Mouse (Mus musculus) hindbrain, embryonic 16.5 days (tissue): ENCODE results near the gene Syngr4. TPM values are rescaled to one million over a fixed set of nuclear protein-coding genes. Genes with fewer than 3 reads are reported as not detected.
A peak's percentile ranks its signal among the peaks of the same experiment; 100 is the strongest.

Experiments used
- ATAC-seq: fragments of 200-750 bp; cut with Nextera tagmentation; 2 replicates; pipeline ENCODE4 v1.8.0; 2017; ENCODE audit warnings: moderate TSS enrichment, moderate library complexity
- H3K27ac ChIP-seq: fragments of 300-500 bp; sonication (generic); 2 replicates; pipeline ENCODE4 v1.5.1; 2014; ENCODE audit warnings: low read depth, mild to moderate bottlenecking, control low read depth, low read length, moderate library complexity
- H3K27me3 ChIP-seq: fragments of 300-500 bp; sonication (generic); replicated peaks from 2 replicates; pipeline ENCODE4 v1.6.1; 2014; ENCODE audit warnings: low read length; ENCODE audit not compliant: control insufficient read depth, insufficient read depth
- H3K36me3 ChIP-seq: fragments of 300-500 bp; sonication (generic); 2 replicates; pipeline ENCODE4 v1.6.1; 2014; ENCODE audit warnings: mild to moderate bottlenecking, low read length, moderate library complexity, mixed read lengths; ENCODE audit not compliant: control insufficient read depth, insufficient read depth
- H3K4me1 ChIP-seq: fragments of 300-500 bp; sonication (generic); 2 replicates; pipeline ENCODE4 v1.6.1; 2014; ENCODE audit warnings: low read depth, low read length; ENCODE audit not compliant: control insufficient read depth, insufficient read depth
- H3K4me2 ChIP-seq: fragments of 300-500 bp; sonication (generic); 2 replicates; pipeline ENCODE4 v1.6.1; 2014; ENCODE audit warnings: mild to moderate bottlenecking, low read length, control low read depth, moderate library complexity
- H3K4me3 ChIP-seq: fragments of 300-500 bp; sonication (generic); 2 replicates; pipeline ENCODE4 v1.5.1; 2014; ENCODE audit warnings: mild to moderate bottlenecking, low read length, control low read depth, moderate library complexity
- H3K9ac ChIP-seq: fragments of 300-500 bp; sonication (generic); 2 replicates; pipeline ENCODE4 v1.6.1; 2014; ENCODE audit warnings: low read depth, mild to moderate bottlenecking, control low read depth, low read length, moderate library complexity
- H3K9me3 ChIP-seq: fragments of 300-500 bp; sonication (generic); 2 replicates; pipeline ENCODE4 v1.6.1; 2014; ENCODE audit warnings: mild to moderate bottlenecking, low read length, moderate library complexity; ENCODE audit not compliant: control insufficient read depth
- WGBS: fragments of 180-500 bp; shearing (Covaris S2); extraction: QIAGEN DNeasy Blood & Tissue Kit; methylation state at CpG from one replicate; pipeline ENCODE4 v1.1.7; 2014; 5-methylcytosine and 5-hydroxymethylcytosine counted together
- polyA plus RNA-seq: library from polyadenylated mRNA; unstranded; fragments of >200 nt; fragmentation: Nextera tagmentation; extraction: Ambion mirVana; gene quantifications from 2 replicates; pipeline ENCODE4 v1.2.1, GENCODE M21; 2015

Syngr4 gene
- polyA plus RNA-seq, 1 experiment from 2014 or later: not detected

DNA sequence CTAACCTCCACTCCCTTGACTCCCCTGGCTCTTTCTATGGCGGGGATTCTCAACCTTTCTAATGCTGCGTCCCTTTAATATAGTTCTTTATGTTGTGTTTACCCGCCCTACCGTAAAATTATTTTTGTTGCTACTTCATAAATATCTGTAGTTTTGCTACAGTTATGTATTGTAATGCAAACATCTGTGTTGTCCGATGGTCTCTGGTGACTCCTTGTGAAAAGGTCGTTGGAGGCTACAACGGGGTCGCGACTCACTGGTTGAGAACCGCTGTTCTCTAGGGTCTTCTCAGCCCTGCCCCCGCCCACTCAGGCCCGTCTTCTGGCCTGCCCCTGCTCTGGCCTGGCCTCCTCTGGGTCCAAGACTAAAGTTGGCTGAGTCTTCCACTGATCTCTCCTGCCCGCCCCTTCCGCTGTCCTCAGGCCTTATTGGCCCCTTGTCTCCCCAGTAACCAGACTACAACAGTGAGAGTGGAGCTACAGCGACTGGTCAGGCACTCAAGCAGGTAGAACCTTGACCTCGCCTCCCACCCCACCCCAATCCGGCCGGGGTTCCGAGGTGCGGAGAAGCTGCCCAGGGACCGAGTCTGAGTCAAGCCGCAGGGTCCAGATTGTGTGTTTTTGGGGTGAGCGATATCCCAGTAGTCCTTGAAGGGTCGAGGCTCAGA lies 27.4 kb upstream of the Syngr4 start, which contains the start of gene Ccdc114:
Gene Ccdc114 (plus strand): TSS at position 311 of the 667 bp plus-strand sequence.
- Histone ChIP-seq H3K27me3 (peaks cover 4% of the 10 kb centered on the region), H3K36me3 (no peaks in the 10 kb centered on the region), H3K9me3 (no peaks in the 10 kb centered on the region), H3K4me3 (peak within 1 kb of the TSS; percentile 56), H3K4me2 (peak within 1 kb of the TSS; percentile 85), H3K9ac (peak within 1 kb of the TSS; percentile 60), H3K27ac (peak within 1 kb of the TSS; percentile 86), H3K4me1 (peaks cover 8% of the 10 kb centered on the region)
- peak; percentile 48 for ATAC-seq
- 6% methylated on average over 24 of the region's 24 CpGs for WGBS

GRCm38 (mm10) chr7:45922928-45923761 lies 26.6 kb upstream of the Syngr4 start:
- peak overlapping the region; percentile 60 for H3K9ac ChIP-seq
- H3K36me3 ChIP-seq: no peaks in the 10 kb centered on the region
- no peaks in the 10 kb centered on the region for H3K9me3 ChIP-seq
- under 1% methylated on average over 37 of the region's 37 CpGs for WGBS
- peak overlapping the region; percentile 56 for H3K4me3 ChIP-seq
- peaks cover 8% of the 10 kb centered on the region for H3K4me1 ChIP-seq
- peak overlapping the region; percentile 86 for H3K27ac ChIP-seq
- peak overlapping the region; percentile 85 for H3K4me2 ChIP-seq
- ATAC-seq: peak; percentile 88
- H3K27me3 ChIP-seq: peaks cover 4% of the 10 kb centered on the region

- H3K4me1 ChIP-seq: peaks cover 14% of the 10 kb centered on the region
- no peaks in the 10 kb centered on the region for H3K9me3 ChIP-seq
- no peak overlapping the region for H3K9ac ChIP-seq
- H3K4me3 ChIP-seq: no peak overlapping the region
- H3K4me2 ChIP-seq: no peak overlapping the region
- H3K27ac ChIP-seq: no peak overlapping the region
- WGBS: 84% methylated on average over 12 of the region's 12 CpGs
- H3K36me3 ChIP-seq: no peaks in the 10 kb centered on the region
- no peaks in the 10 kb centered on the region for H3K27me3 ChIP-seq
- no peak for ATAC-seq
Measured at GRCm38 (mm10) chr7:45921950-45922600, 25.6 kb upstream of the Syngr4 start.

GRCm38 (mm10) chr7:45921242-45921621 lies 24.7 kb upstream of the Syngr4 start, which contains the start of gene Emp3:
Gene Emp3, minus strand, starts transcription at chr7:45921404.
- no peaks in the 10 kb centered on the region for H3K27me3 ChIP-seq
- no peaks in the 10 kb centered on the region for H3K9me3 ChIP-seq
- no peak for ATAC-seq
- WGBS: 51% methylated on average over 8 of the region's 9 CpGs
- H3K27ac ChIP-seq: no peak within 1 kb of the TSS
- no peaks in the 10 kb centered on the region for H3K36me3 ChIP-seq
- H3K4me3 ChIP-seq: peak within 1 kb of the TSS; percentile 20
- H3K9ac ChIP-seq: 0 out of 2 replicates have a peak within 1 kb of the TSS, but pooled peaks have one; percentile 15
- H3K4me2 ChIP-seq: peak within 1 kb of the TSS; percentile 31
- peaks cover 22% of the 10 kb centered on the region for H3K4me1 ChIP-seq

- H3K27me3 ChIP-seq: no peaks in the 10 kb centered on the region
- no peak overlapping the region for H3K27ac ChIP-seq
- H3K9ac ChIP-seq: 0 out of 2 replicates have a peak overlapping the region, but pooled peaks have one; percentile 15
- no peaks in the 10 kb centered on the region for H3K9me3 ChIP-seq
- WGBS: 55% methylated on average over 9 of the region's 9 CpGs
- H3K4me2 ChIP-seq: peak overlapping the region; percentile 31
- peak overlapping the region; percentile 20 for H3K4me3 ChIP-seq
- no peaks in the 10 kb centered on the region for H3K36me3 ChIP-seq
- no peak for ATAC-seq
- H3K4me1 ChIP-seq: peaks cover 27% of the 10 kb centered on the region
Measured at GRCm38 (mm10) chr7:45920583-45921241, 24.2 kb upstream of the Syngr4 start.

DNA sequence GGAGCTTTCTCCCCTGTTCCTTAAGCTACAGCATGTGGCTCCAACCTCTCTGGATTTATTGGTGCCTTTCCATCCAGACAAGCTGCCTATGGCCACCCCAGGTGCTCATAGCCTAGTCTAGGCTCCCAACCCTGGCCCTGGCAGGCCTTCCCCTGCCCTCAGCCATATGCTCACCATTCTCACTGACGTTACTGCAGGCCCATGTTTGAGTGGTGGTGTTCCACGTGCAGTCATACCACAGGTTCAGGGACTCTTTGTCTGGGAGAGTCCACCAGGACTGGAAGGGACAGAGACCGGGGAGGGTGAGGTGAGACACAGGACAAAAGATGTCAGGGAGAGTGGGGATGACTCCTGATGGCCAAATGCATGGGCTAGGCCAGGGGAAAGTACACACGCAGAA lies 23.2 kb upstream of the Syngr4 start:
- Histone ChIP-seq H3K36me3 (no peaks in the 10 kb centered on the region), H3K4me2 (peak overlapping the region; percentile 24), H3K9me3 (no peaks in the 10 kb centered on the region), H3K27me3 (no peaks in the 10 kb centered on the region), H3K9ac (no peak overlapping the region), H3K27ac (no peak overlapping the region), H3K4me3 (no peak overlapping the region), H3K4me1 (peaks cover 27% of the 10 kb centered on the region)
- ATAC-seq: no peak
- 76% methylated on average over 4 of the region's 4 CpGs for WGBS

- H3K27me3 ChIP-seq: no peaks in the 10 kb centered on the region
- H3K4me3 ChIP-seq: no peak overlapping the region
- H3K9me3 ChIP-seq: no peaks in the 10 kb centered on the region
- H3K27ac ChIP-seq: no peak overlapping the region
- peaks cover 27% of the 10 kb centered on the region for H3K4me1 ChIP-seq
- 62% methylated on average over 14 of the region's 14 CpGs for WGBS
- H3K9ac ChIP-seq: no peak overlapping the region
- no peak for ATAC-seq
- no peak overlapping the region for H3K4me2 ChIP-seq
- H3K36me3 ChIP-seq: no peaks in the 10 kb centered on the region
Measured at GRCm38 (mm10) chr7:45919083-45919671, 22.7 kb upstream of the Syngr4 start.

- 90% methylated on average over 15 of the region's 15 CpGs for WGBS
- Histone ChIP-seq H3K4me1 (peaks cover 24% of the 10 kb centered on the region), H3K36me3 (no peaks in the 10 kb centered on the region), H3K4me2 (no peak overlapping the region), H3K9me3 (no peaks in the 10 kb centered on the region), H3K9ac (no peak overlapping the region), H3K27me3 (no peaks in the 10 kb centered on the region), H3K4me3 (no peak overlapping the region), H3K27ac (no peak overlapping the region)
- no peak for ATAC-seq
Measured at GRCm38 (mm10) chr7:45917926-45918325, 21.4 kb upstream of the Syngr4 start.
